Mouse (Mus musculus) liver, embryonic 14.5 days (tissue): ENCODE measurements around the gene Rab12. TPM values are rescaled to one million over a fixed set of nuclear protein-coding genes. Genes with fewer than 3 reads are reported as not detected.

Source experiments
- ATAC-seq: fragments of 200-750 bp; cut with Nextera tagmentation; 2 replicates; pipeline ENCODE4 v1.8.0; 2017; ENCODE audit warnings: moderate number of reproducible peaks, mild to moderate bottlenecking, moderate library complexity; ENCODE audit not compliant: insufficient read depth
- DNase-seq, 3 experiments: peaks; one replicate each; pipeline ENCODE4 v3.0.0-alpha.2; 2012 to 2013; ENCODE audit warnings: low read depth in 3 of 3, low spot score in 3 of 3
- H3K27ac ChIP-seq: fragments of 300-500 bp; sonication (generic); 2 replicates; pipeline ENCODE4 v1.5.1; 2014; ENCODE audit warnings: moderate library complexity, mild to moderate bottlenecking, control low read depth, inconsistent platforms
- H3K27me3 ChIP-seq: fragments of 300-500 bp; sonication (generic); 2 replicates; pipeline ENCODE4 v1.6.1; 2014; ENCODE audit warnings: mild to moderate bottlenecking, low read length, moderate library complexity; ENCODE audit not compliant: control insufficient read depth, insufficient read depth
- H3K36me3 ChIP-seq: fragments of 300-500 bp; sonication (generic); replicated peaks from 2 replicates; pipeline ENCODE4 v1.6.1; 2014; ENCODE audit warnings: low read depth; ENCODE audit not compliant: control insufficient read depth, insufficient read depth
- H3K4me1 ChIP-seq, 2 experiments: fragments of 200-500 bp in 1 of 2; fragments of 300-500 bp in 1 of 2; sonication (generic) in 1 of 2; replicated peaks; 2 replicates each; pipeline ENCODE4 v1.6.1; 2012 to 2014; ENCODE audit warnings: antibody characterized with exemption in 1 of 2, inconsistent platforms in 1 of 2, low read length in 1 of 2; ENCODE audit not compliant: control insufficient read depth in 2 of 2, insufficient read depth in 2 of 2
- H3K4me2 ChIP-seq: fragments of 300-500 bp; sonication (generic); 2 replicates; pipeline ENCODE4 v1.6.1; 2014; ENCODE audit warnings: low read depth, mild to moderate bottlenecking, control low read depth, moderate library complexity
- H3K4me3 ChIP-seq, 2 experiments: fragments of 200-500 bp in 1 of 2; fragments of 300-500 bp in 1 of 2; sonication (generic) in 1 of 2; 2 replicates each; pipeline ENCODE4 v1.5.1; 2012 to 2014; ENCODE audit warnings: low read depth in 2 of 2, low read length in 2 of 2, mild to moderate bottlenecking in 2 of 2, control low read depth in 1 of 2, inconsistent platforms in 1 of 2, moderate library complexity in 1 of 2; ENCODE audit not compliant: insufficient read depth in 1 of 2
- H3K9ac ChIP-seq: fragments of 300-500 bp; sonication (generic); replicated peaks from 2 replicates; pipeline ENCODE4 v1.6.1; 2014; ENCODE audit warnings: mild to moderate bottlenecking, control low read depth, moderate library complexity
- H3K9me3 ChIP-seq: fragments of 300-500 bp; sonication (generic); 2 replicates; pipeline ENCODE4 v1.6.1; 2016; ENCODE audit warnings: low read length, mixed read lengths; ENCODE audit not compliant: control insufficient read depth
- CTCF ChIP-seq: IDR thresholded peaks from 2 replicates; pipeline ENCODE4 v1.5.1; 2016; ENCODE audit warnings: antibody characterized with exemption, low read depth, control low read depth
- EP300 ChIP-seq: IDR thresholded peaks from 2 replicates; pipeline ENCODE4 v1.6.1; 2016; ENCODE audit warnings: antibody characterized with exemption, low read depth
- WGBS: fragments of 180-500 bp; shearing (Covaris S2); extraction: QIAGEN DNeasy Blood & Tissue Kit; methylation state at CpG from one replicate; pipeline ENCODE4 v1.1.7; 2014; ENCODE audit not compliant: insufficient replicate concordance; 5-methylcytosine and 5-hydroxymethylcytosine counted together
- polyA plus RNA-seq, 2 experiments: library from polyadenylated mRNA; depleted of rRNA in 1 of 2; stranded (reverse) in 1 of 2; unstranded in 1 of 2; fragments of >200 nt; fragmentation: Nextera tagmentation in 1 of 2; extraction: Ambion mirVana in 1 of 2; gene quantifications; 2 replicates each; pipeline versions ENCODE4 v1.2.1 to v1.2.3; 2012 to 2014

The Rab12 gene
- polyA plus RNA-seq, 2 experiments = 5.4 to 8.4 TPM

DNA sequence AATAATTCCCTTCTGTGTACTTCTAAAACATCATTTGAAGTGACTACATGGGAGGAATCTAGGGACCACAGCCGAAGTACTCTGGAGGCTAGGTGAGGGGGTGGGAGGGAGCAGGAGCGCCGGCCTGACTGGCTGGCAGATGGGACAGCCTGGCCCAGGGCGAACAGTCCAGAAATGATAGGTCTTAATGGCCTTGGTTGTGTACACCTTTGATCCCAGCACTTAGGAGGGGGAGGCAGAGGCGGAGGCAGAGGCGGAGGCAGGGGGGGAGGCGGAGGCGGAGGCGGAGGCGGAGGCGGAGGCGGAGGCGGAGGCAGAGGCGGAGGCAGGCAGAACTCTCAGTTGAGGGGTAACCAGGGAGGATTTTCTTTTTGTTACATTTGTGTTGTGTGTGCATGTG lies 20.9 kb downstream of the Rab12 start:
- Histone ChIP-seq H3K9ac (no peak overlapping the region), H3K4me2 (no peak overlapping the region), H3K27ac (no peak overlapping the region), H3K27me3 (no peaks in the 10 kb centered on the region), H3K4me3 (no peak overlapping the region), H3K4me1 (no peaks in the 10 kb centered on the region), H3K36me3 (peaks cover 16% of the 10 kb centered on the region), H3K9me3 (no peaks in the 10 kb centered on the region)
- no peak for ATAC-seq
- TF ChIP-seq CTCF = no peak
- TF ChIP-seq EP300 = no peak
- WGBS = 86% methylated on average over 14 of the region's 14 CpGs
- DNase-seq = no peak

DNA sequence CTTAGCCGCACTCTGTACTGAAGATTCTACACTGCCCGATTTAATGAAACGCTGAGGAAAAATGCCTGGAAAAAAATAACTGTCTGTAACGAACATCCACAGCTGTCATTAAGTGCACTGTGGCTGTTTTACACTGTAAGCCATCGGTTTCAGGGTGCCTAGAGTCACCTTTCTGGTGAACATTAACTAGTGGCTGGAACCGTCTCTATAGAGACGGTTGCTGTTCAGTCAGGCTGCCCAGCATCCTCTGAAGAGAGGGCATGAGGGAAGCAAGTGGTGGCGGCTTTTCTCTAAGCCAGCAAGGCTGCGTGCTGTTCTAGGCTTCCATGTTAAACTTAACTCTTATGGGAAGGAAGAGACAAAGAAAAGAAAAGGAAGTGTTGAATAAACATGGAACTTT lies 22.9 kb downstream of the Rab12 start:
- TF ChIP-seq EP300 (no peak), CTCF (no peak)
- Histone ChIP-seq H3K27me3 (no peaks in the 10 kb centered on the region), H3K36me3 (peaks cover 16% of the 10 kb centered on the region), H3K4me1 (no peaks in the 10 kb centered on the region), H3K9ac (no peak overlapping the region), H3K9me3 (no peaks in the 10 kb centered on the region), H3K4me3 (no peak overlapping the region), H3K27ac (no peak overlapping the region), H3K4me2 (no peak overlapping the region)
- 78% methylated on average over 9 of the region's 9 CpGs for WGBS
- DNase-seq (no peak), ATAC-seq (no peak)

DNA sequence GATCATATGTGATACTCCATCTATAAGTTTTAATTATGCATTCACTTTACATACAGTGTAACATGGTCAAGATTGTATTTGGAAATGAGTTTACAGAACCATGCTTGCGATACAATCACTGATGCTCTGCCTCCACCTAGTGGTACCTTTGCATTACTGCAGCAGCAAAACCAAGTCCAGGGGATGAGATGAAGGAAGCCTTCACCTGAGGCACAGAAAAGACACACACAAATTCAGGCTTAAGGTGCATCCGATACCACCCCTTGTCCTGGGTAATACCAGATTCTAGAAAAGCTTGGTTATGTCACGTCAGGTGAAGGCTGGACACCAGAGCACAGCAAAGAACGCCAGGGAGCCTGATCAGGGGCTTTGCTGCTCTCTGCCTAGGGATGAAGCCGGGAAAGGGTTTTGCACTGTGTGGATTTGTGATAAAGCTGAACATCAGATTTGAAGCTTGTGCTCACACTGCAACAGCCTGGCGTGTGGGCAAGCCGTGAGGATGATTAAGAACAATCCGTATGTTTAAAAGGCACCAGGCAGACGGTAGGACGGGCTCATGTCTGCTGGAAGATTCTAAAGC lies 29.4 kb downstream of the Rab12 start:
- Histone ChIP-seq H3K27me3 (no peaks in the 10 kb centered on the region; the same call in 1 of the 2 replicates), H3K4me3 (no peak overlapping the region), H3K9ac (no peak overlapping the region), H3K4me1 (no peaks in the 10 kb centered on the region), H3K27ac (no peak overlapping the region), H3K9me3 (no peaks in the 10 kb centered on the region), H3K36me3 (peaks cover 3% of the 10 kb centered on the region; the same call in 1 of the 2 replicates), H3K4me2 (no peak overlapping the region)
- DNase-seq (peak in 2 of 3 experiments; percentile 19 to 24), ATAC-seq (no peak)
- 36% methylated on average over 10 of the region's 10 CpGs for WGBS
- TF ChIP-seq EP300 = no peak
- peak; percentile 94 for TF ChIP-seq CTCF

DNA sequence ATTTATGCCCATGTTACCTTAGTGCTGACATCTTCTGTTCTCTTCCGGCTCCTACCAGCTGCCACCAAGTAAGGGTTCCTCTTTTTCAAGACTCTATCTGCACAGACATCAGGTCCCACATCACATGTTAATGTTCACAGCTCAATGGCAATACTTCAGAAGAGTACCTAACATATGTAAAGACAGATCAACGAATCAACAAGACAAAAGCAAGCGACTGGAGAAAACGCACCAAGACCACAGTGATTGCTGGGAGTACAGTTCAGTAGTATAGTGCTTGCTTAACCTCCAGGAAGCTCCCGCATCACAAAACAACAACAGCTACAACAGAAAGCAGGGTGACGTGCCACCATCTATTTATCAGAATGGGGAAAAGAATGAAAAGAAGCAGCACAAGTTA lies 33.0 kb downstream of the Rab12 start:
- H3K4me3 ChIP-seq = no peak overlapping the region
- no peak overlapping the region for H3K27ac ChIP-seq
- H3K36me3 ChIP-seq = no peaks in the 10 kb centered on the region
- ATAC-seq = no peak
- H3K4me2 ChIP-seq = no peak overlapping the region
- DNase-seq = no peak
- H3K9ac ChIP-seq = no peak overlapping the region
- WGBS = 61% methylated on average over 6 of the region's 6 CpGs
- H3K9me3 ChIP-seq = no peaks in the 10 kb centered on the region
- TF ChIP-seq CTCF (no peak), EP300 (no peak)
- H3K4me1 ChIP-seq = no peaks in the 10 kb centered on the region
- H3K27me3 ChIP-seq = no peaks in the 10 kb centered on the region; the same call in 1 of the 2 replicates

DNA sequence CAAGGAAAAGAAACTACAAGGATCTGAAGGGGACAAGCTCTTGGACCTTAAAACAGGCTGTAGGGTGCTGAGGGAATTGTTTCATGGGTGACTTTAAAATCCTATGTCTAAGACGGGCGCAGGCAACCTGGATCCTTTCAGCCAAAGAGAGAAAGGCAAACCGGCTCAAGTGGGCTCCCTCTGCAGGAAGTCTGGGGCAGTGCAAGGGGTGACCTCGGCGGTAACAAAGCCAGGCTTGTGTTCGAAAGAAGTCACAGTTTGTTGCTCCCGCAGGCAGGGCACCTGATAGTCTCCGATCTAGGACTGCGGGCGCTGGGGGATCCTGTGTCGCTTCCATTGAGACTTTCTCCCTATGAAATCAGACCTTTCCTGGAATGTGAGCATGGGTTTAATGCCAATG lies 33.8 kb downstream of the Rab12 start:
- no peak for ATAC-seq
- no peaks in the 10 kb centered on the region for H3K9me3 ChIP-seq
- no peak overlapping the region for H3K9ac ChIP-seq
- WGBS = 6% methylated on average over 11 of the region's 11 CpGs
- no peak overlapping the region for H3K4me3 ChIP-seq
- no peak for DNase-seq
- peak; percentile 85 for TF ChIP-seq CTCF
- no peak for TF ChIP-seq EP300
- peaks cover 0 to 2% of the 10 kb centered on the region in 2 experiments; a peak in 3 of 4 replicates for H3K4me1 ChIP-seq
- no peak overlapping the region for H3K4me2 ChIP-seq
- H3K27ac ChIP-seq = no peak overlapping the region
- no peaks in the 10 kb centered on the region; the same call in 1 of the 2 replicates for H3K27me3 ChIP-seq
- H3K36me3 ChIP-seq = no peaks in the 10 kb centered on the region
